Mouse (Mus musculus) CH12.LX (cell line): ENCODE results near the gene Defb33. TPM values are rescaled to one million over a fixed set of nuclear protein-coding genes. Genes with fewer than 3 reads are reported as not detected.

Experiments
- DNase-seq: peaks from one replicate; pipeline ENCODE4 v3.0.0-alpha.2; 2013; ENCODE audit errors: extremely low read depth
- H3K27ac ChIP-seq: 2 replicates; pipeline ENCODE4 v1.5.1; 2012; ENCODE audit warnings: low read depth, mild to moderate bottlenecking, control low read depth, moderate library complexity; ENCODE audit not compliant: insufficient read depth
- H3K27me3 ChIP-seq: replicated peaks from 2 replicates; pipeline ENCODE3; 2012; ENCODE audit warnings: inconsistent platforms
- H3K36me3 ChIP-seq, 2 experiments: replicated peaks in 1 of 2; 2 replicates each; pipeline versions ENCODE3 to v1.6.1; 2012; ENCODE audit warnings: inconsistent platforms in 1 of 2, low read length in 1 of 2, mild to moderate bottlenecking in 1 of 2, mixed read lengths in 1 of 2, moderate library complexity in 1 of 2; ENCODE audit not compliant: control insufficient read depth in 1 of 2, insufficient read depth in 1 of 2
- H3K4me1 ChIP-seq, 2 experiments: 2 replicates each; pipeline ENCODE4 v1.6.1; 2012; ENCODE audit warnings: inconsistent platforms in 1 of 2, moderate library complexity in 1 of 2; ENCODE audit not compliant: insufficient read depth in 2 of 2, control insufficient read depth in 1 of 2
- H3K4me2 ChIP-seq: 2 replicates; pipeline ENCODE4 v1.6.1; 2012; ENCODE audit warnings: low read depth, mild to moderate bottlenecking, control low read depth; ENCODE audit not compliant: poor library complexity, insufficient read depth, severe bottlenecking
- H3K4me3 ChIP-seq, 3 experiments: fragments of 150-350 bp in 1 of 3; sonication (generic) in 1 of 3; replicated peaks in 1 of 3; 2 replicates each; pipeline versions ENCODE3 to v1.5.1; 2011 to 2012; ENCODE audit warnings: low read depth in 2 of 3, low read length in 2 of 3, mild to moderate bottlenecking in 2 of 3, moderate library complexity in 2 of 3, control low read depth in 1 of 3, improper control_type of control experiment in 1 of 3, inconsistent platforms in 1 of 3, mixed read lengths in 1 of 3; ENCODE audit not compliant: poor library complexity in 1 of 3
- H3K79me2 ChIP-seq: replicated peaks from 2 replicates; pipeline ENCODE4 v1.6.1; 2012; ENCODE audit warnings: mild to moderate bottlenecking, moderate library complexity; ENCODE audit not compliant: control insufficient read depth, poor library complexity, insufficient read depth, severe bottlenecking; ENCODE audit errors: extremely low read depth
- H3K9ac ChIP-seq: 2 replicates; pipeline ENCODE4 v1.6.1; 2012; ENCODE audit warnings: low read depth, mild to moderate bottlenecking, control low read depth, moderate library complexity; ENCODE audit not compliant: insufficient read depth
- H3K9me3 ChIP-seq: replicated peaks from 2 replicates; pipeline ENCODE3; 2012; ENCODE audit warnings: low read length, inconsistent platforms, mixed read lengths
- BHLHE40 ChIP-seq: IDR thresholded peaks from 2 replicates; pipeline ENCODE4 v1.6.1; 2011; ENCODE audit warnings: mild to moderate bottlenecking, low read depth, low read length, improper control_type of control experiment
- CHD2 ChIP-seq: IDR thresholded peaks from 2 replicates; pipeline ENCODE4 v1.6.1; 2011; ENCODE audit warnings: low read length, improper control_type of control experiment
- CTCF ChIP-seq, 2 experiments: IDR thresholded peaks in 1 of 2; conservative IDR thresholded peaks in 1 of 2; 2 replicates each; pipeline ENCODE4 v1.5.1; 2011 to 2012; ENCODE audit warnings: low read depth in 2 of 2, low read length in 2 of 2, improper control_type of control experiment in 1 of 2, inconsistent platforms in 1 of 2, mild to moderate bottlenecking in 1 of 2, moderate library complexity in 1 of 2
- ETS1 ChIP-seq: conservative IDR thresholded peaks from 2 replicates; pipeline ENCODE4 v1.6.1; 2012; ENCODE audit warnings: low read depth, mild to moderate bottlenecking, inconsistent platforms, low read length, improper control_type of control experiment, moderate library complexity
- GABPA ChIP-seq: IDR thresholded peaks from 2 replicates; pipeline ENCODE4 v1.6.1; 2012; ENCODE audit warnings: low read depth, low read length, improper control_type of control experiment, inconsistent platforms; ENCODE audit not compliant: insufficient replicate concordance
- IRF4 ChIP-seq: IDR thresholded peaks from 2 replicates; pipeline ENCODE4 v1.6.1; 2014; ENCODE audit warnings: low read depth, mild to moderate bottlenecking, inconsistent platforms, low read length, improper control_type of control experiment
- JUN ChIP-seq: IDR thresholded peaks from 2 replicates; pipeline ENCODE4 v1.6.1; 2011; ENCODE audit warnings: low read depth, mild to moderate bottlenecking, low read length, improper control_type of control experiment, moderate library complexity; ENCODE audit not compliant: insufficient read depth
- MAFK ChIP-seq: IDR thresholded peaks from 2 replicates; pipeline ENCODE4 v1.6.1; 2011; ENCODE audit warnings: low read length, improper control_type of control experiment; ENCODE audit not compliant: insufficient replicate concordance
- NELFE ChIP-seq: IDR thresholded peaks from 2 replicates; pipeline ENCODE4 v1.6.1; 2011; ENCODE audit warnings: low read depth, low read length, improper control_type of control experiment
- NRF1 ChIP-seq: IDR thresholded peaks from 2 replicates; pipeline ENCODE4 v1.6.1; 2014; ENCODE audit warnings: low read depth, mild to moderate bottlenecking, inconsistent platforms, low read length, improper control_type of control experiment, moderate library complexity
- RCOR1 ChIP-seq: conservative IDR thresholded peaks from 2 replicates; pipeline ENCODE4 v1.6.1; 2012; ENCODE audit warnings: low read depth, mild to moderate bottlenecking, inconsistent platforms, low read length, improper control_type of control experiment
- SMC3 ChIP-seq: IDR thresholded peaks from 2 replicates; pipeline ENCODE4 v1.6.1; 2011; ENCODE audit warnings: low read depth, low read length, improper control_type of control experiment
- UBTF ChIP-seq: IDR thresholded peaks from 2 replicates; pipeline ENCODE4 v1.6.1; 2012; ENCODE audit warnings: low read depth, mild to moderate bottlenecking, inconsistent platforms, low read length, improper control_type of control experiment, moderate library complexity
- USF1 ChIP-seq: IDR thresholded peaks from 2 replicates; pipeline ENCODE4 v1.6.1; 2014; ENCODE audit warnings: low read depth, mild to moderate bottlenecking, inconsistent platforms, low read length, improper control_type of control experiment
- ZNF384 ChIP-seq: IDR thresholded peaks from 2 replicates; pipeline ENCODE4 v1.6.1; 2012; ENCODE audit warnings: low read depth, low read length, improper control_type of control experiment, inconsistent platforms
- dilution Hi-C: fragments of 300-500 bp; cut with MboI; formaldehyde crosslinking; loops from 2 replicates; pipeline ENCODE4 v1.14.3; 2020; ENCODE audit warnings: low sequenced_read_pairs; ENCODE audit not compliant: extremely low pct_unique_long_range_greater_than_20kb, extremely low pct_ligation_motif_present
- in situ Hi-C: fragments of 300-500 bp; cut with MboI; formaldehyde crosslinking; loops from 3 replicates; pipeline ENCODE4 v1.14.3; 2019; ENCODE audit warnings: low sequenced_read_pairs, low pct_ligation_motif_present, low pct_unique_long_range_greater_than_20kb, mixed read lengths
- polyA plus RNA-seq: library from polyadenylated mRNA; unstranded; fragments of >175 nt; gene quantifications from 2 replicates; pipeline ENCODE4 v1.2.1, GENCODE M21; 2012; ENCODE audit warnings: low read depth; ENCODE audit not compliant: insufficient read length
- total RNA-seq, 2 experiments: library from RNA; depleted of rRNA; stranded (reverse); fragments of 300-350 nt in 1 of 2; fragments of >200 nt in 1 of 2; gene quantifications; 2 replicates each; pipeline ENCODE4 v1.2.3; 2012 to 2014

Gene Defb33
- total and polyA plus RNA-seq, 3 experiments, result not detected

- H3K79me2 ChIP-seq, result no peaks in the 10 kb centered on the region
- no peaks in the 10 kb centered on the region for H3K4me1 ChIP-seq
- H3K9ac ChIP-seq, result no peak within 1 kb of the TSS
- TF ChIP-seq BHLHE40, result no peak
- TF ChIP-seq NELFE, result no peak
- TF ChIP-seq CTCF (conservative IDR thresholded peaks at IDR 0.05 in 1 of 2, IDR thresholded peaks at IDR 0.05 in 1 of 2; ENCODE audit: low read depth in 2 of 2, low read length in 2 of 2), result no peak
- no peak within 1 kb of the TSS for H3K4me3 ChIP-seq
- H3K27ac ChIP-seq, result no peak within 1 kb of the TSS
- dilution Hi-C loops (no loop called here), in situ Hi-C loops (no loop called here)
- peaks cover 5% of the 10 kb centered on the region for H3K9me3 ChIP-seq
- H3K36me3 ChIP-seq, result no peaks in the 10 kb centered on the region
- H3K4me2 ChIP-seq, result no peak within 1 kb of the TSS
- no peak for DNase-seq
- H3K27me3 ChIP-seq, result peaks cover 3% of the 10 kb centered on the region
Measured at GRCm38 (mm10) chr8:20902527-20902926, 10.1 kb downstream of the Defb33 start, which contains the start of gene Gm15056. Gene Gm15056 (minus strand): TSS chr8:20902627.

GRCm38 (mm10) chr8:20907119-20907518 lies 14.7 kb downstream of the Defb33 start:
- no peaks in the 10 kb centered on the region for H3K9me3 ChIP-seq
- TF ChIP-seq JUN, result no peak
- no peak for TF ChIP-seq IRF4
- TF ChIP-seq RCOR1, result no peak
- TF ChIP-seq MAFK, result no peak
- no peak for TF ChIP-seq UBTF
- no peak for TF ChIP-seq ZNF384
- TF ChIP-seq BHLHE40, result no peak
- TF ChIP-seq GABPA, result no peak
- TF ChIP-seq, all 38 proteins: peak for 0
- H3K27me3 ChIP-seq, result peaks cover 3% of the 10 kb centered on the region
- H3K36me3 ChIP-seq, result no peaks in the 10 kb centered on the region
- no peak for DNase-seq
- no peaks in the 10 kb centered on the region for H3K79me2 ChIP-seq
- H3K27ac ChIP-seq, result no peak overlapping the region
- H3K4me2 ChIP-seq, result no peak overlapping the region
- in situ Hi-C loops (no loop called here), dilution Hi-C loops (no loop called here)
- no peak overlapping the region for H3K4me3 ChIP-seq
- no peaks in the 10 kb centered on the region for H3K4me1 ChIP-seq
- H3K9ac ChIP-seq, result no peak overlapping the region

GRCm38 (mm10) chr8:20908256-20908655 lies 15.8 kb downstream of the Defb33 start:
- no peak for DNase-seq
- H3K4me1 ChIP-seq, result no peaks in the 10 kb centered on the region
- dilution Hi-C loops (no loop called here), in situ Hi-C loops (no loop called here)
- H3K4me3 ChIP-seq, result no peak overlapping the region
- no peak overlapping the region for H3K4me2 ChIP-seq
- TF ChIP-seq NRF1 (no peak), UBTF (no peak), ZNF384 (no peak), IRF4 (no peak), RCOR1 (no peak), CHD2 (no peak), USF1 (no peak), SMC3 (no peak), ETS1 (no peak)
- H3K27ac ChIP-seq, result no peak overlapping the region
- H3K36me3 ChIP-seq, result no peaks in the 10 kb centered on the region
- peaks cover 6% of the 10 kb centered on the region for H3K27me3 ChIP-seq
- no peaks in the 10 kb centered on the region for H3K9me3 ChIP-seq
- H3K79me2 ChIP-seq, result no peaks in the 10 kb centered on the region
- no peak overlapping the region for H3K9ac ChIP-seq
